Mouse (Mus musculus): Measurements from ENCODE around the gene Yars. TPM values are rescaled to one million over a fixed set of nuclear protein-coding genes. Genes with fewer than 3 reads are reported as not detected.

Yars gene
- polyA plus RNA-seq, 1 experiment from 2014 or later: 78.3 TPM

- WGBS: 0% methylated on average over 3 of the region's 29 CpGs
- Histone ChIP-seq H3K4me3 (ENCODE audit: low read depth, low read length) (peak overlapping the region; percentile 76), H3K4me2 (ENCODE audit: low read depth, low read length) (peak overlapping the region; percentile 97), H3K9me3 (ENCODE audit: control insufficient read depth, low read length) (no peaks in the 10 kb centered on the region), H3K27me3 (replicated peaks; ENCODE audit: control insufficient read depth, insufficient read depth, low read length) (no peaks in the 10 kb centered on the region), H3K9ac (ENCODE audit: low read depth, low read length) (peak overlapping the region; percentile 73), H3K4me1 (ENCODE audit: control insufficient read depth, insufficient read depth, low read length) (peaks cover 23% of the 10 kb centered on the region), H3K27ac (replicated peaks; ENCODE audit: low read depth, low read length) (no peak overlapping the region), H3K36me3 (ENCODE audit: control insufficient read depth, insufficient read depth, low read length) (no peaks in the 10 kb centered on the region)
- ATAC-seq (ENCODE audit: low read depth): peak; percentile 84
- DNase-seq (ENCODE audit: low spot score): peak; percentile 93
Measured at GRCm38 (mm10) chr4:129239075-129239474, 49.5 kb downstream of the Yars start.

- no peaks in the 10 kb centered on the region for H3K9me3 ChIP-seq (ENCODE audit: control insufficient read depth, low read length)
- H3K9ac ChIP-seq (ENCODE audit: low read depth, low read length): peak overlapping the region; percentile 25; the same call in 1 of the 2 replicates
- peak; percentile 21; the same call in 1 of the 2 replicates for ATAC-seq (ENCODE audit: low read depth)
- H3K4me3 ChIP-seq (ENCODE audit: low read depth, low read length): no peak overlapping the region
- peak; percentile 72 for DNase-seq (ENCODE audit: low spot score)
- no peaks in the 10 kb centered on the region for H3K36me3 ChIP-seq (ENCODE audit: control insufficient read depth, insufficient read depth, low read length)
- peaks cover 8% of the 10 kb centered on the region; the same call in 1 of the 2 replicates for H3K27me3 ChIP-seq (replicated peaks; ENCODE audit: control insufficient read depth, insufficient read depth, low read length)
- H3K4me2 ChIP-seq (ENCODE audit: low read depth, low read length): no peak overlapping the region
- 7% methylated on average over 4 of the region's 7 CpGs for WGBS
- H3K27ac ChIP-seq (replicated peaks; ENCODE audit: low read depth, low read length): peak overlapping the region; percentile 41; the same call in 1 of the 2 replicates
- peaks cover 23% of the 10 kb centered on the region for H3K4me1 ChIP-seq (ENCODE audit: control insufficient read depth, insufficient read depth, low read length)
Measured at GRCm38 (mm10) chr4:129241898-129242297, 52.3 kb downstream of the Yars start.

GRCm38 (mm10) chr4:129242327-129242726, 52.8 kb downstream of the Yars start:
- Histone ChIP-seq H3K4me3 (ENCODE audit: low read depth, low read length) (no peak overlapping the region), H3K9me3 (ENCODE audit: control insufficient read depth, low read length) (no peaks in the 10 kb centered on the region), H3K36me3 (ENCODE audit: control insufficient read depth, insufficient read depth, low read length) (no peaks in the 10 kb centered on the region), H3K27me3 (replicated peaks; ENCODE audit: control insufficient read depth, insufficient read depth, low read length) (peaks cover 12% of the 10 kb centered on the region; the same call in 1 of the 2 replicates), H3K4me2 (ENCODE audit: low read depth, low read length) (no peak overlapping the region), H3K9ac (ENCODE audit: low read depth, low read length) (0 out of 2 replicates have a peak overlapping the region, but pooled peaks have one; percentile 25), H3K27ac (replicated peaks; ENCODE audit: low read depth, low read length) (peak overlapping the region; percentile 41), H3K4me1 (ENCODE audit: control insufficient read depth, insufficient read depth, low read length) (peaks cover 23% of the 10 kb centered on the region)
- 30% methylated on average over 4 of the region's 4 CpGs for WGBS
- peak; percentile 50 for DNase-seq (ENCODE audit: low spot score)
- ATAC-seq (ENCODE audit: low read depth): no peak

GRCm38 (mm10) chr4:129242761-129243160, 53.2 kb downstream of the Yars start:
- Histone ChIP-seq H3K27me3 (replicated peaks; ENCODE audit: control insufficient read depth, insufficient read depth, low read length) (peaks cover 17% of the 10 kb centered on the region; the same call in 1 of the 2 replicates), H3K4me1 (ENCODE audit: control insufficient read depth, insufficient read depth, low read length) (peaks cover 22% of the 10 kb centered on the region), H3K9me3 (ENCODE audit: control insufficient read depth, low read length) (no peaks in the 10 kb centered on the region), H3K4me2 (ENCODE audit: low read depth, low read length) (no peak overlapping the region), H3K9ac (ENCODE audit: low read depth, low read length) (0 out of 2 replicates have a peak overlapping the region, but pooled peaks have one; percentile 25), H3K4me3 (ENCODE audit: low read depth, low read length) (no peak overlapping the region), H3K36me3 (ENCODE audit: control insufficient read depth, insufficient read depth, low read length) (no peaks in the 10 kb centered on the region), H3K27ac (replicated peaks; ENCODE audit: low read depth, low read length) (peak overlapping the region; percentile 41)
- 32% methylated on average over 4 of the region's 4 CpGs for WGBS
- no peak for DNase-seq (ENCODE audit: low spot score)
- ATAC-seq (ENCODE audit: low read depth): no peak

GRCm38 (mm10) chr4:129244802-129245201, 55.2 kb downstream of the Yars start:
- Histone ChIP-seq H3K36me3 (ENCODE audit: control insufficient read depth, insufficient read depth, low read length) (no peaks in the 10 kb centered on the region), H3K9me3 (ENCODE audit: control insufficient read depth, low read length) (no peaks in the 10 kb centered on the region), H3K27ac (replicated peaks; ENCODE audit: low read depth, low read length) (no peak overlapping the region), H3K27me3 (replicated peaks; ENCODE audit: control insufficient read depth, insufficient read depth, low read length) (peaks cover 33% of the 10 kb centered on the region), H3K9ac (ENCODE audit: low read depth, low read length) (no peak overlapping the region), H3K4me3 (ENCODE audit: low read depth, low read length) (no peak overlapping the region), H3K4me2 (ENCODE audit: low read depth, low read length) (no peak overlapping the region), H3K4me1 (ENCODE audit: control insufficient read depth, insufficient read depth, low read length) (peaks cover 23% of the 10 kb centered on the region)
- no peak for DNase-seq (ENCODE audit: low spot score)
- ATAC-seq (ENCODE audit: low read depth): no peak
- 61% methylated on average over 4 of the region's 4 CpGs for WGBS

GRCm38 (mm10) chr4:129246360-129247301, 57.1 kb downstream of the Yars start:
- H3K36me3 ChIP-seq (ENCODE audit: control insufficient read depth, insufficient read depth, low read length): no peaks in the 10 kb centered on the region
- WGBS: 42% methylated on average over 14 of the region's 15 CpGs
- peak overlapping the region; percentile 90 for H3K4me2 ChIP-seq (ENCODE audit: low read depth, low read length)
- ATAC-seq (ENCODE audit: low read depth): no peak
- H3K27me3 ChIP-seq (replicated peaks; ENCODE audit: control insufficient read depth, insufficient read depth, low read length): peaks cover 40% of the 10 kb centered on the region
- peaks cover 33% of the 10 kb centered on the region for H3K4me1 ChIP-seq (ENCODE audit: control insufficient read depth, insufficient read depth, low read length)
- no peaks in the 10 kb centered on the region for H3K9me3 ChIP-seq (ENCODE audit: control insufficient read depth, low read length)
- no peak overlapping the region for H3K27ac ChIP-seq (replicated peaks; ENCODE audit: low read depth, low read length)
- DNase-seq (ENCODE audit: low spot score): no peak
- peak overlapping the region; percentile 57; the same call in 1 of the 2 replicates for H3K4me3 ChIP-seq (ENCODE audit: low read depth, low read length)
- H3K9ac ChIP-seq (ENCODE audit: low read depth, low read length): no peak overlapping the region

GRCm38 (mm10) chr4:129247381-129248242, 58.1 kb downstream of the Yars start:
- ATAC-seq (ENCODE audit: low read depth) (no peak), DNase-seq (ENCODE audit: low spot score) (no peak)
- WGBS: 7% methylated on average over 21 of the region's 24 CpGs
- Histone ChIP-seq H3K9me3 (ENCODE audit: control insufficient read depth, low read length) (no peaks in the 10 kb centered on the region), H3K36me3 (ENCODE audit: control insufficient read depth, insufficient read depth, low read length) (no peaks in the 10 kb centered on the region), H3K4me1 (ENCODE audit: control insufficient read depth, insufficient read depth, low read length) (peaks cover 23% of the 10 kb centered on the region), H3K4me3 (ENCODE audit: low read depth, low read length) (peak overlapping the region; percentile 57), H3K27me3 (replicated peaks; ENCODE audit: control insufficient read depth, insufficient read depth, low read length) (peaks cover 40% of the 10 kb centered on the region), H3K9ac (ENCODE audit: low read depth, low read length) (peak overlapping the region; percentile 74), H3K4me2 (ENCODE audit: low read depth, low read length) (peak overlapping the region; percentile 90), H3K27ac (replicated peaks; ENCODE audit: low read depth, low read length) (peak overlapping the region; percentile 48; the same call in 1 of the 2 replicates)

- Histone ChIP-seq H3K9ac (ENCODE audit: low read depth, low read length) (peak overlapping the region; percentile 74), H3K4me1 (ENCODE audit: control insufficient read depth, insufficient read depth, low read length) (peaks cover 18% of the 10 kb centered on the region), H3K4me3 (ENCODE audit: low read depth, low read length) (peak overlapping the region; percentile 57), H3K27ac (replicated peaks; ENCODE audit: low read depth, low read length) (peak overlapping the region; percentile 48; the same call in 1 of the 2 replicates), H3K27me3 (replicated peaks; ENCODE audit: control insufficient read depth, insufficient read depth, low read length) (peaks cover 40% of the 10 kb centered on the region), H3K4me2 (ENCODE audit: low read depth, low read length) (peak overlapping the region; percentile 90), H3K9me3 (ENCODE audit: control insufficient read depth, low read length) (no peaks in the 10 kb centered on the region), H3K36me3 (ENCODE audit: control insufficient read depth, insufficient read depth, low read length) (no peaks in the 10 kb centered on the region)
- no peak for DNase-seq (ENCODE audit: low spot score)
- 0% methylated on average over 6 of the region's 74 CpGs for WGBS
- no peak for ATAC-seq (ENCODE audit: low read depth)
Measured at GRCm38 (mm10) chr4:129248243-129248767, 58.7 kb downstream of the Yars start.

Measured in embryonic facial prominence, embryonic 14.5 days (tissue).